Mouse (Mus musculus) forebrain, postnatal 0 days (tissue): ENCODE data around the gene Dlgap4. TPM values are rescaled to one million over a fixed set of nuclear protein-coding genes. Genes with fewer than 3 reads are reported as not detected.
"Not testable (repeated sequence)": the region's sequence is repeated elsewhere in the genome, so short reads cannot be mapped to it uniquely, and the experiment has no call there.

ENCODE experiments used
- ATAC-seq: fragments of 200-750 bp; cut with Nextera tagmentation; 2 replicates; pipeline ENCODE4 v1.8.0; 2017; ENCODE audit warnings: mild to moderate bottlenecking, moderate library complexity
- DNase-seq: peaks from one replicate; pipeline ENCODE4 v3.0.0-alpha.2; 2015
- H3K27ac ChIP-seq: fragments of 300-500 bp; sonication (generic); 2 replicates; pipeline ENCODE4 v1.5.1; 2014; ENCODE audit warnings: low read depth, mild to moderate bottlenecking, antibody characterized with exemption, low read length, moderate library complexity, mixed read lengths
- H3K27me3 ChIP-seq: fragments of 300-500 bp; sonication (generic); 2 replicates; pipeline ENCODE4 v1.6.1; 2014; ENCODE audit warnings: mild to moderate bottlenecking, low read length, mixed read lengths; ENCODE audit not compliant: insufficient read depth
- H3K36me3 ChIP-seq: fragments of 300-500 bp; sonication (generic); 2 replicates; pipeline ENCODE4 v1.6.1; 2014; ENCODE audit warnings: mild to moderate bottlenecking, moderate library complexity; ENCODE audit not compliant: insufficient read depth
- H3K4me1 ChIP-seq: fragments of 300-500 bp; sonication (generic); 2 replicates; pipeline ENCODE4 v1.6.1; 2014; ENCODE audit warnings: antibody characterized with exemption; ENCODE audit not compliant: insufficient read depth
- H3K4me2 ChIP-seq: fragments of 300-500 bp; sonication (generic); 2 replicates; pipeline ENCODE4 v1.6.1; 2014; ENCODE audit warnings: low read depth, mild to moderate bottlenecking, moderate library complexity
- H3K4me3 ChIP-seq: fragments of 300-500 bp; sonication (generic); 2 replicates; pipeline ENCODE4 v1.5.1; 2014; ENCODE audit warnings: low read depth, low read length, mixed read lengths
- H3K9ac ChIP-seq: fragments of 300-500 bp; sonication (generic); 2 replicates; pipeline ENCODE4 v1.6.1; 2014; ENCODE audit warnings: mild to moderate bottlenecking
- H3K9me3 ChIP-seq: fragments of 300-500 bp; sonication (generic); 2 replicates; pipeline ENCODE4 v1.6.1; 2016; ENCODE audit warnings: low read length
- CTCF ChIP-seq: sonication (generic); IDR thresholded peaks from 2 replicates; pipeline ENCODE4 v1.5.1; 2016; ENCODE audit warnings: antibody characterized with exemption, control low read depth, low read depth
- WGBS: fragments of 180-500 bp; shearing (Covaris S2); extraction: QIAGEN DNeasy Blood & Tissue Kit; methylation state at CpG from one replicate; pipeline ENCODE4 v1.1.7; 2014; 5-methylcytosine and 5-hydroxymethylcytosine counted together
- polyA plus RNA-seq: library from polyadenylated mRNA; unstranded; fragments of >200 nt; fragmentation: Nextera tagmentation; extraction: Ambion mirVana; gene quantifications from 2 replicates; pipeline ENCODE4 v1.2.1, GENCODE M21; 2015
- total RNA-seq: library from RNA; depleted of rRNA; stranded (reverse); fragments of >200 nt; gene quantifications from 2 replicates; pipeline ENCODE4 v1.2.3, GENCODE M21; 2014

Dlgap4 gene
- total and polyA plus RNA-seq, 2 experiments from 2014 or later: 218 to 354 TPM

DNA sequence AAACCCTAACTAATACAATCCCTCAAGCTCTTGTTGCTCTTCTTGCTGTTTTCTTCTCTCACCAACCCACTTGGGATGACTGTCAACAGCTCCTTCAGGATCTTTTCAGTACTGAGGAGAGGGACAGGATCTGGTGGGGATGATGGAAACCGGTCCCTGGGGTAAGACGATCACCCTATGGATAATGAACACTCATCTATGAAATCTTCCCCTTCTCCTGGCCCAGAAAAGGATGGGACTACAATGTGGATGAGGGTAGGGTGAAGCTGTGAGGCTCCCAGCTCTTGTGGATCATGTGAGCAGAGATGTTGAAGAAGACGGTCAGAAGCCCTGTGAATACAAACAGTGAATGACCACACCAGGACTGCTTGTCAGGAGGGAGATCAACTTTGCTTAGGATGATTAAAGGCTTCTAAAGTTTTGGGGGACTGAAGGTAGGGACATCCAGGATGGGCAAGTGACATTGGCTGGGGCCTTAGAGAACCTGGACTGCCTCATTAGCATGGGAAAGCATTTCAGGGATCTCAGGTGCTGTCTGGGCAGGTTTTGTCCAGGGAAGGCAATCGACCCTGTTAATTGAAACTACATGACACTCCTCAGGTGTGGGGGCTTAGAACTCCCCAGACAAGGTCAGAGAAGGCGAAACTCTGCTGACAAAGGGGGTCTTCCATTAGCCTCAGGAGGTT is 173.7 kb downstream of the Dlgap4 start:
- H3K4me1 ChIP-seq: no peaks in the 10 kb centered on the region
- H3K9ac ChIP-seq: no peak overlapping the region
- TF ChIP-seq CTCF: no peak
- no peak overlapping the region for H3K27ac ChIP-seq
- H3K4me3 ChIP-seq: no peak overlapping the region
- H3K27me3 ChIP-seq: no peaks in the 10 kb centered on the region
- H3K9me3 ChIP-seq: peaks cover 9% of the 10 kb centered on the region; the same call in 1 of the 2 replicates
- DNase-seq: no peak
- no peak overlapping the region for H3K4me2 ChIP-seq
- no peaks in the 10 kb centered on the region for H3K36me3 ChIP-seq
- no peak for ATAC-seq
- WGBS: 87% methylated on average over 5 of the region's 5 CpGs

DNA sequence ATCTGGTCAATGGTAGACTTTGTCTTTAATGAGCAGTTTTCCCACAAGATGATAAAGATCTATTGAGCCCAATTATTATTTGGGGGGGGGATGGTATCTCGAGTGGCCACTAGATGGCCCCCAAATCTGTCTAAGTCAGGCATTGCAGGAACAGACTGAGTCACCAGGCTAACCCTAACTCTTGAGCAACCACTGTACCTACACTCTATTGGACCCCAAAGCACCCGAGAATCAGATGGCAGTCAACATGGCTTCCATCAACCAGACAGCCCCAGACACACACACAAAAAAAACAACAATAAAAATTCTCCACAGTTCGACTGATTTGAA is 174.2 kb downstream of the Dlgap4 start:
- H3K4me1 ChIP-seq: no peaks in the 10 kb centered on the region
- no peak overlapping the region for H3K4me2 ChIP-seq
- H3K27ac ChIP-seq: no peak overlapping the region
- no peak overlapping the region for H3K4me3 ChIP-seq
- H3K27me3 ChIP-seq: no peaks in the 10 kb centered on the region
- ATAC-seq (no peak), DNase-seq (peak; percentile 9)
- peak; percentile 51 for TF ChIP-seq CTCF
- H3K9ac ChIP-seq: no peak overlapping the region
- H3K36me3 ChIP-seq: no peaks in the 10 kb centered on the region
- 40% methylated on average over 3 of the region's 3 CpGs for WGBS
- peaks cover 11% of the 10 kb centered on the region; the same call in 1 of the 2 replicates for H3K9me3 ChIP-seq

DNA sequence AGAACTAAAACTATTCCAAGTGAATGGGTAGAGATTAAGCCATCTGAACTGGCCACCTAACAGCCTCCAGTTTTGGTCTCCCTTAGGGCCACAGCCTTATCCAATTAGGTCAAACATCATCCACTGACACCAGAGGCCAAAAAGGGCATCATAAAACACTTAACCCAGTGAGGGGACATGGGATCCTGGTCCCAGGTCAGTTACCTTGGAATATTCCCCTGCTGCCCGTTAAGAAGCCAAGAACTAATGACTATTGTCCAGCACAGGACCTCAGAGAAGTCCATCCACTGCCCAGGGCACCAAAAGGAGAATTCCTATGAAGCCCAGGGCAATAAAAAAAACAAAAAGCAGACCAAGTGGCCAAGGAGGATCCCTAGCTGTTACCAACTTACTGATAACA is 175.3 kb downstream of the Dlgap4 start:
- 74% methylated on average over 1 of the region's 1 CpGs for WGBS
- H3K27ac ChIP-seq: no peak overlapping the region
- no peaks in the 10 kb centered on the region for H3K27me3 ChIP-seq
- TF ChIP-seq CTCF: no peak
- H3K36me3 ChIP-seq: no peaks in the 10 kb centered on the region
- no peaks in the 10 kb centered on the region for H3K4me1 ChIP-seq
- H3K9ac ChIP-seq: no peak overlapping the region
- H3K9me3 ChIP-seq: peaks cover 13% of the 10 kb centered on the region; the same call in 1 of the 2 replicates
- ATAC-seq (no peak), DNase-seq (no peak)
- H3K4me2 ChIP-seq: no peak overlapping the region
- no peak overlapping the region for H3K4me3 ChIP-seq

DNA sequence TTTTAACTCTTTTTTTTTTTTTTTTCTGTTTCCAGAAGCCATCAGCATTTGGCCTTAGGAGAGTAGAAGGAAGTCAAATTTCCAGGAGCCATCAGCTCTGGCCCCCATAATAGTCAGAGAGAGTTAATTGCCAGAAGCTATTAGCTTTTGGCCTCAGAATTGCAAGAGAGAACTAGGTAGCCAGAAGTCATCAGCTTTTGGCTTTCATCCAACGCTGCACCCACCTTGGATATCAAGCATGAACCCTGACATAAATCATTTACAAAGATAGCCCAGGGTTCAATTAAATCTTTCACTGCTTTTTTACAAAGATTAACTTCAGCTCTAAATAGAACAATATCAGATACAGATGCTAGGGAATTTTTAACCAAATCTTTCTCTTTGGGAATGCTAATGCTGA is 185.0 kb downstream of the Dlgap4 start:
- H3K27me3 ChIP-seq: no peaks in the 10 kb centered on the region
- ATAC-seq (no peak), DNase-seq (no peak)
- H3K4me2 ChIP-seq: no peak overlapping the region
- H3K36me3 ChIP-seq: no peaks in the 10 kb centered on the region
- H3K9me3 ChIP-seq: no peaks in the 10 kb centered on the region
- H3K9ac ChIP-seq: no peak overlapping the region
- WGBS: 83% methylated on average over 1 of the region's 1 CpGs
- H3K4me1 ChIP-seq: no peaks in the 10 kb centered on the region
- no peak overlapping the region for H3K4me3 ChIP-seq
- H3K27ac ChIP-seq: no peak overlapping the region
- no peak for TF ChIP-seq CTCF

DNA sequence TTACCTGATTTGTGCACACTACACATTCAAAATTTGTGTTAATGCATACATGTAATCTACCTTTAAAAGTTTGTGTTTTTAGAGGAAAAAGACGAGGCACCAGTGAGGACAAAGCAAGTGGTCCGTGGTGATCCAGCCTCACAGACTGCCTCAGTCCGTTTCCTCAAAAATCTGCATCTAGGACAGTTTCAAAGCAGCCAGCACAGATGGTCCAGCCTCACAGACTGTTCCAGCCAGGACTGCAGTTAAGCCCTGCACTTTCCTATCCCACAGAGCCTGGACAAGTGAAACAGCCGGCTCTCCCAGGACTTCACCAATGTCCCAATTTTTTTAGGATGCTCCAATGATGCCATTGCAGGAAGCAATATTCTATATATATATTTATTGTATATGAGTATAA is 187.5 kb downstream of the Dlgap4 start:
- TF ChIP-seq CTCF: no peak
- Histone ChIP-seq H3K4me2 (no peak overlapping the region), H3K36me3 (no peaks in the 10 kb centered on the region), H3K4me3 (no peak overlapping the region), H3K27ac (no peak overlapping the region), H3K4me1 (no peaks in the 10 kb centered on the region), H3K27me3 (no peaks in the 10 kb centered on the region), H3K9ac (no peak overlapping the region), H3K9me3 (no peaks in the 10 kb centered on the region)
- WGBS: 75% methylated on average over 4 of the region's 4 CpGs
- ATAC-seq (no peak), DNase-seq (no peak)

DNA sequence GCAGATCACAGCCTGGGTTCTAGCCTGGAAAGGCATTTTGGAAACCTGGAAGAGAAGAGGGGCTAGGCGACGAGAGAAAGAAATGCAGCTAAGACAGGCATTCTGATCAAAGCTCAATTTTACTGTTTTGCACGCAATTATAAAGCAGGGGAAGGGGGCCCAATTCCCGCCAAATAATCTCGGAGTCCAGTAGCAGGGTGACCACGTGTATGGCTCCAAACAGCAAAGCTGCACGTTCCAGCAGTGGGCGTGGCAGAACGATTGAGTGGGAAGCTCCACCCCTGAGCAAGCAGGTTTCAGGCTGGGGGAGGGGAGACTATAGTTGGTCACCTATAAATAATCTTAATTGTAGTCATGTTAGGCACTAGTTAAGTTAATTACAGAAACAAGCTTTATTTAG is 188.6 kb downstream of the Dlgap4 start:
- not testable (repeated sequence) for DNase-seq, H3K36me3 ChIP-seq, H3K4me2 ChIP-seq, H3K9ac ChIP-seq, H3K4me1 ChIP-seq, H3K4me3 ChIP-seq, H3K27ac ChIP-seq, ATAC-seq, H3K27me3 ChIP-seq, H3K9me3 ChIP-seq
- 38% methylated on average over 9 of the region's 9 CpGs for WGBS

- WGBS: 63% methylated on average over 4 of the region's 4 CpGs
- Histone ChIP-seq H3K36me3 (no peaks in the 10 kb centered on the region), H3K9ac (no peak overlapping the region), H3K4me2 (no peak overlapping the region), H3K27me3 (no peaks in the 10 kb centered on the region), H3K4me1 (no peaks in the 10 kb centered on the region), H3K4me3 (no peak overlapping the region), H3K9me3 (no peaks in the 10 kb centered on the region), H3K27ac (no peak overlapping the region)
- no peak for ATAC-seq
- no peak for DNase-seq
- TF ChIP-seq CTCF: no peak
These were observed 190.3 kb downstream of the Dlgap4 start for GRCm38 (mm10) chr2:156803698-156804372.
